Mouse (Mus musculus) megakaryocyte, embryonic 14.5 days (primary cell): ENCODE measurements around the gene Apoh.

Experiments used
- FLI1 ChIP-seq: IDR thresholded peaks from 2 replicates; pipeline ENCODE4 v1.6.1; 2012; ENCODE audit warnings: low read length, inconsistent platforms, mixed read lengths
- GATA1 ChIP-seq: IDR thresholded peaks from 3 replicates; pipeline ENCODE4 v1.6.1; 2012; ENCODE audit warnings: mixed read lengths, low read length, inconsistent platforms, borderline replicate concordance

DNA sequence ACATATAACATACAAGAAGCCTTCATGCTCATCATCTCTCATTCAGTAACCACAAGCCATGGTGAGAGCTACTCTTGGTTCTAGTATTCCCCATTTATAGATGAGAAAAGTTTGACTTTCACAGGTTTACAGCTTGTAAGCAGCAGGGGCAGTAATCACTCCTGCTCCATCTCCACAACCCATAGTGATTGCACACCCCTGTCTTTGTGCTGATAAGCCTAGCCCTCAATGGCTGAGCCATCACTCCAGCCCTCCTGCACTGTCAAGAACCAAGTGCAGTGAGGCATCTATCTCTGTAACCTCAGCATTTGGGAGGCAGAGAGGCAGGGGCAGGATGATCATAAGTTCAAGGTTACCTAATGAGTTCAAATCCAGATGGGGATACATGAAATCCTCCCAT, 47.8 kb upstream of the Apoh start:
- TF ChIP-seq GATA1 = no peak
- TF ChIP-seq FLI1 = no peak
